Mouse (Mus musculus): ENCODE measurements around the gene Ctsw. TPM values are rescaled to one million over a fixed set of nuclear protein-coding genes. Genes with fewer than 3 reads are reported as not detected.

Ctsw gene
- polyA plus RNA-seq, 1 experiment = 1.2 TPM

GRCm38 (mm10) chr19:5424092-5424781 is 44.1 kb downstream of the Ctsw start:
- TF ChIP-seq POLR2A (IDR thresholded peaks at IDR 0.05; ENCODE audit: insufficient read depth, low read length) (no peak), CTCF (IDR thresholded peaks at IDR 0.05; ENCODE audit: low read depth, low read length) (no peak), EP300 (IDR thresholded peaks at IDR 0.05; ENCODE audit: insufficient read depth, low read depth, low read length) (no peak)
- Histone ChIP-seq H3K27ac (ENCODE audit: insufficient read depth, low read length) (no peak overlapping the region; the same call in 1 of the 2 replicates), H3K36me3 (ENCODE audit: control insufficient read depth, insufficient read depth, low read length, poor library complexity, severe bottlenecking) (no peaks in the 10 kb centered on the region), H3K9ac (ENCODE audit: low read depth, poor library complexity, severe bottlenecking) (peak overlapping the region; percentile 97), H3K4me3 (ENCODE audit: low read depth, low read length) (peak overlapping the region; percentile 98), H3K9me3 (replicated peaks; ENCODE audit: control insufficient read depth, insufficient read depth, low read length, poor library complexity, severe bottlenecking) (no peaks in the 10 kb centered on the region), H3K27me3 (ENCODE audit: control insufficient read depth, insufficient read depth, low read length, poor library complexity, severe bottlenecking) (no peaks in the 10 kb centered on the region), H3K4me1 (ENCODE audit: control insufficient read depth, insufficient read depth, low read length) (no peaks in the 10 kb centered on the region)

GRCm38 (mm10) chr19:5423561-5423960 is 44.7 kb downstream of the Ctsw start:
- Histone ChIP-seq H3K9me3 (replicated peaks; ENCODE audit: control insufficient read depth, insufficient read depth, low read length, poor library complexity, severe bottlenecking) (no peaks in the 10 kb centered on the region), H3K36me3 (ENCODE audit: control insufficient read depth, insufficient read depth, low read length, poor library complexity, severe bottlenecking) (no peaks in the 10 kb centered on the region), H3K27me3 (ENCODE audit: control insufficient read depth, insufficient read depth, low read length, poor library complexity, severe bottlenecking) (no peaks in the 10 kb centered on the region), H3K4me1 (ENCODE audit: control insufficient read depth, insufficient read depth, low read length) (no peaks in the 10 kb centered on the region), H3K9ac (ENCODE audit: low read depth, poor library complexity, severe bottlenecking) (peak overlapping the region; percentile 97), H3K27ac (ENCODE audit: insufficient read depth, low read length) (no peak overlapping the region), H3K4me3 (ENCODE audit: low read depth, low read length) (peak overlapping the region; percentile 98)
- TF ChIP-seq CTCF (IDR thresholded peaks at IDR 0.05; ENCODE audit: low read depth, low read length) (no peak), EP300 (IDR thresholded peaks at IDR 0.05; ENCODE audit: insufficient read depth, low read depth, low read length) (no peak), POLR2A (IDR thresholded peaks at IDR 0.05; ENCODE audit: insufficient read depth, low read length) (no peak)

- no peak overlapping the region for H3K9ac ChIP-seq (ENCODE audit: low read depth, poor library complexity, severe bottlenecking)
These were observed 45.3 kb downstream of the Ctsw start for GRCm38 (mm10) chr19:5422895-5423443.

GRCm38 (mm10) chr19:5422267-5422666 is 46.0 kb downstream of the Ctsw start:
- no peak for TF ChIP-seq CTCF (IDR thresholded peaks at IDR 0.05; ENCODE audit: low read depth, low read length)
- no peak for TF ChIP-seq POLR2A (IDR thresholded peaks at IDR 0.05; ENCODE audit: insufficient read depth, low read length)
- no peak for TF ChIP-seq EP300 (IDR thresholded peaks at IDR 0.05; ENCODE audit: insufficient read depth, low read depth, low read length)
- Histone ChIP-seq H3K4me3 (ENCODE audit: low read depth, low read length) (no peak overlapping the region), H3K4me1 (ENCODE audit: control insufficient read depth, insufficient read depth, low read length) (no peaks in the 10 kb centered on the region), H3K36me3 (ENCODE audit: control insufficient read depth, insufficient read depth, low read length, poor library complexity, severe bottlenecking) (no peaks in the 10 kb centered on the region), H3K9me3 (replicated peaks; ENCODE audit: control insufficient read depth, insufficient read depth, low read length, poor library complexity, severe bottlenecking) (no peaks in the 10 kb centered on the region), H3K27me3 (ENCODE audit: control insufficient read depth, insufficient read depth, low read length, poor library complexity, severe bottlenecking) (no peaks in the 10 kb centered on the region), H3K9ac (ENCODE audit: low read depth, poor library complexity, severe bottlenecking) (no peak overlapping the region), H3K27ac (ENCODE audit: insufficient read depth, low read length) (no peak overlapping the region)

More at GRCm38 (mm10) chr19:5422895-5423443, 45.3 kb downstream of the Ctsw start:
- no peaks in the 10 kb centered on the region for H3K9me3 ChIP-seq (replicated peaks; ENCODE audit: control insufficient read depth, insufficient read depth, low read length, poor library complexity, severe bottlenecking)
- no peaks in the 10 kb centered on the region for H3K4me1 ChIP-seq (ENCODE audit: control insufficient read depth, insufficient read depth, low read length)
- H3K27me3 ChIP-seq (ENCODE audit: control insufficient read depth, insufficient read depth, low read length, poor library complexity, severe bottlenecking) = no peaks in the 10 kb centered on the region
- H3K36me3 ChIP-seq (ENCODE audit: control insufficient read depth, insufficient read depth, low read length, poor library complexity, severe bottlenecking) = no peaks in the 10 kb centered on the region
- no peak overlapping the region for H3K27ac ChIP-seq (ENCODE audit: insufficient read depth, low read length)
- no peak overlapping the region for H3K4me3 ChIP-seq (ENCODE audit: low read depth, low read length)
- TF ChIP-seq POLR2A (IDR thresholded peaks at IDR 0.05; ENCODE audit: insufficient read depth, low read length) (no peak), CTCF (IDR thresholded peaks at IDR 0.05; ENCODE audit: low read depth, low read length) (no peak), EP300 (IDR thresholded peaks at IDR 0.05; ENCODE audit: insufficient read depth, low read depth, low read length) (no peak)

GRCm38 (mm10) chr19:5421784-5422183 is 46.5 kb downstream of the Ctsw start:
- Histone ChIP-seq H3K9me3 (replicated peaks; ENCODE audit: control insufficient read depth, insufficient read depth, low read length, poor library complexity, severe bottlenecking) (no peaks in the 10 kb centered on the region), H3K4me3 (ENCODE audit: low read depth, low read length) (no peak overlapping the region), H3K9ac (ENCODE audit: low read depth, poor library complexity, severe bottlenecking) (no peak overlapping the region), H3K4me1 (ENCODE audit: control insufficient read depth, insufficient read depth, low read length) (no peaks in the 10 kb centered on the region), H3K27ac (ENCODE audit: insufficient read depth, low read length) (no peak overlapping the region), H3K27me3 (ENCODE audit: control insufficient read depth, insufficient read depth, low read length, poor library complexity, severe bottlenecking) (no peaks in the 10 kb centered on the region), H3K36me3 (ENCODE audit: control insufficient read depth, insufficient read depth, low read length, poor library complexity, severe bottlenecking) (no peaks in the 10 kb centered on the region)
- TF ChIP-seq POLR2A (IDR thresholded peaks at IDR 0.05; ENCODE audit: insufficient read depth, low read length) (no peak), EP300 (IDR thresholded peaks at IDR 0.05; ENCODE audit: insufficient read depth, low read depth, low read length) (no peak), CTCF (IDR thresholded peaks at IDR 0.05; ENCODE audit: low read depth, low read length) (no peak)

- Histone ChIP-seq H3K4me3 (ENCODE audit: low read depth, low read length) (no peak overlapping the region), H3K9ac (ENCODE audit: low read depth, poor library complexity, severe bottlenecking) (no peak overlapping the region), H3K9me3 (replicated peaks; ENCODE audit: control insufficient read depth, insufficient read depth, low read length, poor library complexity, severe bottlenecking) (no peaks in the 10 kb centered on the region), H3K4me1 (ENCODE audit: control insufficient read depth, insufficient read depth, low read length) (no peaks in the 10 kb centered on the region), H3K27me3 (ENCODE audit: control insufficient read depth, insufficient read depth, low read length, poor library complexity, severe bottlenecking) (no peaks in the 10 kb centered on the region), H3K36me3 (ENCODE audit: control insufficient read depth, insufficient read depth, low read length, poor library complexity, severe bottlenecking) (no peaks in the 10 kb centered on the region), H3K27ac (ENCODE audit: insufficient read depth, low read length) (no peak overlapping the region)
- no peak for TF ChIP-seq EP300 (IDR thresholded peaks at IDR 0.05; ENCODE audit: insufficient read depth, low read depth, low read length)
- no peak for TF ChIP-seq POLR2A (IDR thresholded peaks at IDR 0.05; ENCODE audit: insufficient read depth, low read length)
These were observed 47.7 kb downstream of the Ctsw start for GRCm38 (mm10) chr19:5420579-5420978.

Measured in ES-Bruce4 (cell line).